Mouse (Mus musculus): Measurements from ENCODE around the gene Olfr676.
"Not testable (repeated sequence)": the region's sequence is repeated elsewhere in the genome, so short reads cannot be mapped to it uniquely, and the experiment has no call there.

Olfr676 gene

GRCm38 (mm10) chr7:105032398-105032797 lies at the start of gene Olfr676:
TSS of gene Olfr676 (plus strand) at chr7:105032698.
- in situ Hi-C loops (cut with MboI; ENCODE audit: low pct_unique_long_range_greater_than_20kb in 1 of 2, low sequenced_read_pairs in 2 of 2, unreplicated experiment in 1 of 2) = no loop called here

- in situ Hi-C loops (cut with MboI; ENCODE audit: low pct_unique_long_range_greater_than_20kb in 1 of 2, low sequenced_read_pairs in 2 of 2, unreplicated experiment in 1 of 2) = no loop called here
Measured at GRCm38 (mm10) chr7:105001929-105002328, 30.6 kb upstream of the Olfr676 start, which contains the start of gene Olfr672. TSS of gene Olfr672 (minus strand) at chr7:105002029.

GRCm38 (mm10) chr7:105022530-105022929 lies 10.0 kb upstream of the Olfr676 start:
- in situ Hi-C loops (cut with MboI; ENCODE audit: low pct_unique_long_range_greater_than_20kb in 1 of 2, low sequenced_read_pairs in 2 of 2, unreplicated experiment in 1 of 2) = no loop called here

- in situ Hi-C loops (cut with MboI; ENCODE audit: low pct_unique_long_range_greater_than_20kb in 1 of 2, low sequenced_read_pairs in 2 of 2, unreplicated experiment in 1 of 2) = no loop called here
Measured at GRCm38 (mm10) chr7:105028360-105028759, 4.1 kb upstream of the Olfr676 start, which contains the start of gene Olfr675. TSS of gene Olfr675 (minus strand) at chr7:105028460.

- in situ Hi-C loops (cut with MboI; ENCODE audit: low pct_unique_long_range_greater_than_20kb in 1 of 2, low sequenced_read_pairs in 2 of 2, unreplicated experiment in 1 of 2) = not testable (repeated sequence)
Measured at GRCm38 (mm10) chr7:105033836-105034235, 1.3 kb downstream of the Olfr676 start.

- in situ Hi-C loops (cut with MboI; ENCODE audit: low pct_unique_long_range_greater_than_20kb in 1 of 2, low sequenced_read_pairs in 2 of 2, unreplicated experiment in 1 of 2) = no loop called here
Measured at GRCm38 (mm10) chr7:105058951-105059350, 26.5 kb downstream of the Olfr676 start.

- in situ Hi-C loops (cut with MboI; ENCODE audit: low pct_unique_long_range_greater_than_20kb in 1 of 2, low sequenced_read_pairs in 2 of 2, unreplicated experiment in 1 of 2) = no loop called here
Measured at GRCm38 (mm10) chr7:105064175-105064574, 31.7 kb downstream of the Olfr676 start, which contains the start of gene Olfr678. TSS of gene Olfr678 (plus strand) at chr7:105064475.

GRCm38 (mm10) chr7:105080905-105081304 lies 48.4 kb downstream of the Olfr676 start, which contains the start of gene Olfr679:
TSS of gene Olfr679 (plus strand) at chr7:105081205.
- in situ Hi-C loops (cut with MboI; ENCODE audit: low pct_unique_long_range_greater_than_20kb in 1 of 2, low sequenced_read_pairs in 2 of 2, unreplicated experiment in 1 of 2) = no loop called here

All from mouse embryonic stem cell (cell line).